Mouse (Mus musculus): ENCODE data around the gene Syt7. TPM values are rescaled to one million over a fixed set of nuclear protein-coding genes. Genes with fewer than 3 reads are reported as not detected.

The Syt7 gene
- 69.0 TPM in 1 of 2 replicates, not detected in the other for polyA plus RNA-seq (2012; ENCODE audit: insufficient read depth, insufficient read length, low replicate concordance, missing spikeins)

DNA sequence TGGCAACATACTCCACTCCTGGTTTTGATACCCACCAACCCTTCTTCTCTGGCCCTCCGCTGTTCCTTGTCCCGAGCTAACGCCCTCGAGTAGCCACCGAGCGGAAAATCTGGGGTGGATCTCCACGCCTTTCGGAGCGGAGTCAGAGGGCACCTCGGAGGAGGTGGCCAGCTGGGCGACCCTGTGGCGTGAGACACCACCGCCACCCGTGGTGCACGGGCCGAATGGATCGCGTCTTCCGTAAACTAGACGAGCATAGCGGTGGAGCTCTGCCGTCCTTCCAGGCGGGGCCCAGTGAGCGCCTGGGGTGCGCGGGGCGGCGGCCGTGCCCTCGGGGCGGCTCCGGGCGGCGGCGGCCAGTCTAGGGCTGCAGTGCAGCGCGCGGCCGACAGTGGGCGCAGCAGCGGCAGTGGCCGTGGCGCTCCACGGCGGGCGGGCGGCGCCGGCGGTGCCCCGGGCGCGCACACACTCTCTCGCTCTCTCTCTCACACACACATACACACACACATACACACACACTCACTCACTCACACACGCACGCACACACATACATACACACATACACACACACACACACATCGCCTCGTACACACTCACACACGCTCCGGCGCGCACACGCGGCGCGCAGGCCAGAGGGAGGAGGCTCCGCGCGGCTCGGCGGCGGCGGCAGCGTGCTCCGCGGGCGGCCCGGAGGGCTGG lies at the start of gene Syt7:
Gene Syt7 (plus strand): TSS at position 476 of the 699 bp plus-strand sequence.
- Histone ChIP-seq H3K4me3 (ENCODE audit: insufficient read depth, low read depth, low read length) (peak within 1 kb of the TSS; percentile 78), H3K4me1 (ENCODE audit: control insufficient read depth, insufficient read depth, low read length) (peaks cover 33% of the 10 kb centered on the region), H3K27ac (ENCODE audit: insufficient read depth, low read depth, low read length) (0 out of 2 replicates have a peak within 1 kb of the TSS, but pooled peaks have one; percentile 36)
- TF ChIP-seq POLR2A (IDR thresholded peaks at IDR 0.05; ENCODE audit: insufficient read depth, low read depth, low read length) (no peak; the same call in 1 of the 2 replicates), CTCF (IDR thresholded peaks at IDR 0.05; ENCODE audit: insufficient read depth, low read depth, low read length) (peak; percentile 93)
- under 1% methylated on average over 72 of the region's 78 CpGs for WGBS

DNA sequence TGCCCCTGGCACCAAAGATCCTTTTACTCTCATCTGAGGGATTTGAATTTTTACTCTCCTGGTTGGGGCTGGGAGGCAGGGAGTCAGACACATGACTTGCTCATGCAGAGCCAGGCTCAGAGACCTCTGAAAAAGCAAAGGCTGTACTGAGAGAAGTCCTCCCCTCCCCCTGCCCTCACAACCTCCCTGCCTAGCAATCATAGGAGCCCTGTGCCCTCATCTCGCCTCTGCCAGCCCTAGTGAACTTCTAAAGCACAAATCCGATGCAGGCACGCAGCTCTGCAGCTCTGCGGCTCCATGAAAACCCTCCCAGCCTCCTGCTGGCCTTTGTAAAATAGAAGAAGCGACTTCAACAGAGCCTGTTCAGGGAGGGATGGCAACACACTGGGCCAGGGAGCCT lies 49.6 kb upstream of the Syt7 start:
- WGBS = 33% methylated on average over 5 of the region's 5 CpGs
- TF ChIP-seq POLR2A (IDR thresholded peaks at IDR 0.05; ENCODE audit: insufficient read depth, low read depth, low read length) (no peak), CTCF (IDR thresholded peaks at IDR 0.05; ENCODE audit: insufficient read depth, low read depth, low read length) (no peak)
- no peak overlapping the region for H3K4me3 ChIP-seq (ENCODE audit: insufficient read depth, low read depth, low read length)
- H3K27ac ChIP-seq (ENCODE audit: insufficient read depth, low read depth, low read length) = no peak overlapping the region
- H3K4me1 ChIP-seq (ENCODE audit: control insufficient read depth, insufficient read depth, low read length) = peaks cover 25% of the 10 kb centered on the region

- WGBS = 62% methylated on average over 5 of the region's 5 CpGs
- Histone ChIP-seq H3K4me3 (ENCODE audit: insufficient read depth, low read depth, low read length) (no peak overlapping the region), H3K4me1 (ENCODE audit: control insufficient read depth, insufficient read depth, low read length) (peaks cover 23% of the 10 kb centered on the region), H3K27ac (ENCODE audit: insufficient read depth, low read depth, low read length) (no peak overlapping the region)
- TF ChIP-seq POLR2A (IDR thresholded peaks at IDR 0.05; ENCODE audit: insufficient read depth, low read depth, low read length) = no peak
- no peak for TF ChIP-seq CTCF (IDR thresholded peaks at IDR 0.05; ENCODE audit: insufficient read depth, low read depth, low read length)
Measured at GRCm38 (mm10) chr19:10340661-10341060, 48.2 kb upstream of the Syt7 start.

- no peak overlapping the region for H3K4me3 ChIP-seq (ENCODE audit: insufficient read depth, low read depth, low read length)
- no peak overlapping the region for H3K27ac ChIP-seq (ENCODE audit: insufficient read depth, low read depth, low read length)
- 20% methylated on average over 11 of the region's 11 CpGs for WGBS
- H3K4me1 ChIP-seq (ENCODE audit: control insufficient read depth, insufficient read depth, low read length) = peaks cover 23% of the 10 kb centered on the region
- TF ChIP-seq CTCF (IDR thresholded peaks at IDR 0.05; ENCODE audit: insufficient read depth, low read depth, low read length) = peak; percentile 85
- no peak for TF ChIP-seq POLR2A (IDR thresholded peaks at IDR 0.05; ENCODE audit: insufficient read depth, low read depth, low read length)
Measured at GRCm38 (mm10) chr19:10341152-10341551, 47.7 kb upstream of the Syt7 start.

DNA sequence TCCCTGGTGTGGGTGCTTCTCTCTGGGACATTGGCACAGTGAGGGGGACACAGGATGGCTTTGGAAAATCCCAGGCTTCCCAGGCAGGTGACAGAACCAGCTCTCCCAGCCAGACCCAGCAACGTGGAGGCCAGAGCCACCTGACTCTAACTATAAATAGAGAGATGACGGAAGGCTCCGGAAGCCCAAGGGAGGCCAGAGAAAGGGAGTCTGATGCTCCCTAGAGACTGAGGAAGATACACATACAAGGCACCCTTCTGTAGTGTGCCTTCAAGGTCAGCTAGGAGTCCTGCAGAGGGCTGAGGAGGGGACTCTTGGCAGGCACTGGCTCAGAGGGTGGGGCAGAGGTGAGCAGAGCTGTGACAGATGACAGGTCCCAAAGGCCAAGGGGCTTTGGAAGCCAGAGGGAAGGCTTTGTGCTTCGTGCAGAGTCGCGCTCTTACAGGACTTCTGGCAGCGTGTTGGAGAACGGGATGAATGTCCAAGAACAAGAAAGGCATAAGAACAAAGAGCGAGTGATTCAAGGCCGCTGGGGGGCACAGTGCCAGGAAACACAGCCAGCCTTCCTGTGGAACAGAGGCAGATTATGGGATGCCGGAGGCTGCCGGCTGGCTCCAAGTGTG lies 47.0 kb upstream of the Syt7 start:
- 28% methylated on average over 12 of the region's 12 CpGs for WGBS
- TF ChIP-seq POLR2A (IDR thresholded peaks at IDR 0.05; ENCODE audit: insufficient read depth, low read depth, low read length) (no peak), CTCF (IDR thresholded peaks at IDR 0.05; ENCODE audit: insufficient read depth, low read depth, low read length) (no peak)
- Histone ChIP-seq H3K4me3 (ENCODE audit: insufficient read depth, low read depth, low read length) (no peak overlapping the region), H3K4me1 (ENCODE audit: control insufficient read depth, insufficient read depth, low read length) (peaks cover 19% of the 10 kb centered on the region), H3K27ac (ENCODE audit: insufficient read depth, low read depth, low read length) (peak overlapping the region; percentile 58)

DNA sequence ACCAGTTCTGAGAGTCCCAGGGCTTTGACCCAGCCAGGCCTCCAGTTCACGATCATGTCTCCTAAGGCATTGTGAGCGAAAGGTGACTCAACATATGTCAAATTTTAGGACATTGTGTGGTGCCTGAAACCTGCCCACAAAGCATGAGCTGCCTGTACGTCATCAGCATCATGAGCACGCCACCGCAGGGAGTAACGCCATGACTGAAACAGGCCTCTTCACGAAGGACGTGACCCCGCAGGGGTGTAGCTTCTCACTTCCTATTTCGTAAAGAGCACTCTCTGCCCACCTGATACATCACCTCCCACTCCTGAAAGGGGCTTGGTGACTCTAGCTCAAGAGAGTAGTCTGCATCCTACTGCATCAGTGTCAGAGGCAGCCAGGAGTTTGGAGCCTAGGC lies 45.0 kb upstream of the Syt7 start:
- no peak overlapping the region for H3K4me3 ChIP-seq (ENCODE audit: insufficient read depth, low read depth, low read length)
- WGBS = 92% methylated on average over 10 of the region's 10 CpGs
- H3K4me1 ChIP-seq (ENCODE audit: control insufficient read depth, insufficient read depth, low read length) = peaks cover 19% of the 10 kb centered on the region
- no peak for TF ChIP-seq POLR2A (IDR thresholded peaks at IDR 0.05; ENCODE audit: insufficient read depth, low read depth, low read length)
- TF ChIP-seq CTCF (IDR thresholded peaks at IDR 0.05; ENCODE audit: insufficient read depth, low read depth, low read length) = no peak
- no peak overlapping the region for H3K27ac ChIP-seq (ENCODE audit: insufficient read depth, low read depth, low read length)

GRCm38 (mm10) chr19:10345696-10346095 lies 43.2 kb upstream of the Syt7 start:
- TF ChIP-seq POLR2A (IDR thresholded peaks at IDR 0.05; ENCODE audit: insufficient read depth, low read depth, low read length) = no peak
- no peak for TF ChIP-seq CTCF (IDR thresholded peaks at IDR 0.05; ENCODE audit: insufficient read depth, low read depth, low read length)
- 38% methylated on average over 11 of the region's 12 CpGs for WGBS
- Histone ChIP-seq H3K27ac (ENCODE audit: insufficient read depth, low read depth, low read length) (no peak overlapping the region), H3K4me1 (ENCODE audit: control insufficient read depth, insufficient read depth, low read length) (peaks cover 12% of the 10 kb centered on the region), H3K4me3 (ENCODE audit: insufficient read depth, low read depth, low read length) (no peak overlapping the region)

- WGBS = 62% methylated on average over 5 of the region's 5 CpGs
- no peak overlapping the region for H3K4me3 ChIP-seq (ENCODE audit: insufficient read depth, low read depth, low read length)
- H3K27ac ChIP-seq (ENCODE audit: insufficient read depth, low read depth, low read length) = no peak overlapping the region
- TF ChIP-seq CTCF (IDR thresholded peaks at IDR 0.05; ENCODE audit: insufficient read depth, low read depth, low read length) (no peak), POLR2A (IDR thresholded peaks at IDR 0.05; ENCODE audit: insufficient read depth, low read depth, low read length) (no peak)
- no peaks in the 10 kb centered on the region; the same call in 1 of the 2 replicates for H3K4me1 ChIP-seq (ENCODE audit: control insufficient read depth, insufficient read depth, low read length)
Measured at GRCm38 (mm10) chr19:10347628-10348273, 41.1 kb upstream of the Syt7 start.

- H3K27ac ChIP-seq (ENCODE audit: insufficient read depth, low read depth, low read length) = no peak overlapping the region
- no peak for TF ChIP-seq POLR2A (IDR thresholded peaks at IDR 0.05; ENCODE audit: insufficient read depth, low read depth, low read length)
- TF ChIP-seq CTCF (IDR thresholded peaks at IDR 0.05; ENCODE audit: insufficient read depth, low read depth, low read length) = no peak
- H3K4me1 ChIP-seq (ENCODE audit: control insufficient read depth, insufficient read depth, low read length) = peaks cover 6% of the 10 kb centered on the region
- WGBS = 93% methylated on average over 7 of the region's 7 CpGs
- no peak overlapping the region for H3K4me3 ChIP-seq (ENCODE audit: insufficient read depth, low read depth, low read length)
Measured at GRCm38 (mm10) chr19:10352218-10352617, 36.7 kb upstream of the Syt7 start.

Data from olfactory bulb, adult 2 months (tissue).